Mouse (Mus musculus): ENCODE measurements around the gene Apeh.

- no peak for TF ChIP-seq POLR2A (IDR thresholded peaks at IDR 0.05; ENCODE audit: borderline replicate concordance, control insufficient read depth, low read depth, low read length)
- no peak for TF ChIP-seq CTCF (IDR thresholded peaks at IDR 0.05; ENCODE audit: control insufficient read depth, insufficient read depth, low read length)
Measured at GRCm38 (mm10) chr9:108141387-108141786, 47.0 kb upstream of the Apeh start.
